Mouse (Mus musculus): ENCODE results near the gene Wdr77.
"Not testable (repeated sequence)": the region's sequence is repeated elsewhere in the genome, so short reads cannot be mapped to it uniquely, and the experiment has no call there.

Wdr77 gene

DNA sequence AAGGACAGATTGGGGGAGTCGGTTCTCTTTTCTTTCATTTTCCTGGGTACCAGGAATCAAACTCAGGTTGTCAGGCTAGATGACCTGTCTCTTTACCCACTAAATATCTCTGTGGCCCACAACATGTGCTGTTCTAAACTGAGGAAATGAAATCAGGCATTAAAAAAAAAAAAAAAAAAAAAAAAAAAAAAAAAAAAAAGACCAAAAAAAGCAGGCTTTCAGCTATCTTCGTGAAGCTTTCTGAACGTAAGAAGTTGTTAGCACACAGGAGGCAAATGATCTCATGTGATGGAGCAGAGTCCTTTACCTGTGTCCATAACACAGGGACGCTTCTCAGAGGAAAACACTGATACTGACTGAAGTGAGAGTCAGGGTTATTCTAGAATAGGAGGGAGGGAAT, 23.1 kb upstream of the Wdr77 start:
- DNase-seq (ENCODE audit: extremely low read depth, low read depth, low spot score) = no peak

DNA sequence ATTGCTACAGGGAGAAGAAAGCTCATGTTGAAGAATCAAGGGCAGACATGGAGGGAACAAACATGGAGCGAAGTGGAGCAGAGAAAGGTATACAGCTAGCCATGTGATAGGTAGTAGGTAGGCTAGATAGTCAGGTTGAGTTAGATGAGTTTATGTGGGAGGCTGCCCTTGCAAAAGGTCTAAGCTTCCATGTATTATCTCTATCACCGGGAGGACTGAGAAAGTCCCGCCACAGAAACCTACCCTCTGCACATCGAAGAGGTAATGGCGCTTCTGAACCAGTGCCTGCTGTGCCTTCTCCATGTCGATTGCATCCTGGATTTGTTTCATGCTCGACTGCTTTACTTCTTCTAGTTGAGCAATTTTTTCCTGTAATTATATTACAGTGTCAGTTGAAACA, 7.8 kb upstream of the Wdr77 start:
- DNase-seq (ENCODE audit: extremely low read depth, low read depth, low spot score) = no peak

DNA sequence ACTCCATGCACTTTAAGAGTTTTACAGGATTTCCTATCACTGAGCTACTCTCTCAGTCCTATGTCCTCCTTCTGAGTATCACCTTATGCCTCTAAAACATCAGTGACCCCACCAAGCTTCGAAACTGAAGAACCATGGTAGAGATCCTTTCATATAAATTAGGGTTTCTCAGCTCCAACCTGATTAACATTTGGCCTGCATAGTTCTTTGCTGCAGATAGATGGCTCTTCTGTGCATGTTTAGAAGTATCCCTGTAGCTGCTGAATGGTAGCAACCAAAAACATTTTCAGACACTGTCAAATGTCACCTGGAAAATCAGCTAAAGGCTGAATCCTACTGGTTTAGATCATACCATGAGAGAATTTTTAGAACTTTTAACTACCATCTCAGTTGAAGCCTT, 1.9 kb upstream of the Wdr77 start:
- no peak for DNase-seq (ENCODE audit: extremely low read depth, low read depth, low spot score)

DNA sequence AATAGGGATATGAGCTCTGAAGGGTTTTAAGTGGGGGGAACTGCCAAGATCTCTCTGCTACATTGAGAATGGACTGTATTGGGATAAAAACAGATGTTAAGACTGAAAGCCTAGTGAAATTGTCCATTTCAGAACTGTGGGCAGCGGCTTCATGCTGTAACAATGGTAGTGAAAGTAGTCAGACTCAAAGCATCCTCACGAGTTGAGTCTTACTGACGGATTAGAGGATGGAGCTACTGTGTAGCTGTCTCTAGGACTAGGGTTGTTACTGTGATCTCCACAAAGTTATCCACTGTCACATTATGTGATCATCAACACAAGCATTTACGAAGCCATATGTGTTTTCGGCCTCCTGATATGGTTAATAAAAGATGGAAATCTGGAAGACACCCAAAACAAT, 965 bp upstream of the Wdr77 start:
- DNase-seq (ENCODE audit: extremely low read depth, low read depth, low spot score) = no peak

DNA sequence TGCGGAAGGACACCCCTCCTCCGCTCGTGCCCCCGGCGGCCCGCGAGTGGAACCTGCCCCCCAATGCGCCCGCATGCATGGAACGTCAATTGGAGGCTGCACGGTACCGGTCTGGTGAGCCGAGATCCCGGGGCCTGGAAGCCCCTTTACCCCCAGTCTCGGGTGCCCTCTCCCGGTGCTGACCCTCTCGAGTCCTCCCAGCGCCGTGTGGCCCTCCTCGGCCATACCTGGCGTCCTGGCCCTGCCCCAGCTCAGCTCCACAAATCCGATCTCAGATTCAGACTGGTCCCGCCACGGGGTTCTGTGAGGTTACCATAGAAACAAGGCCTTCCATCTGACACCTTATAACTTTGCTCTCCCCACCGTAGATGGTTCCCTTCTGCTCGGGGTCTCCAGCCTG, 416 bp downstream of the Wdr77 start:
- DNase-seq (ENCODE audit: extremely low read depth, low read depth, low spot score) = no peak

DNA sequence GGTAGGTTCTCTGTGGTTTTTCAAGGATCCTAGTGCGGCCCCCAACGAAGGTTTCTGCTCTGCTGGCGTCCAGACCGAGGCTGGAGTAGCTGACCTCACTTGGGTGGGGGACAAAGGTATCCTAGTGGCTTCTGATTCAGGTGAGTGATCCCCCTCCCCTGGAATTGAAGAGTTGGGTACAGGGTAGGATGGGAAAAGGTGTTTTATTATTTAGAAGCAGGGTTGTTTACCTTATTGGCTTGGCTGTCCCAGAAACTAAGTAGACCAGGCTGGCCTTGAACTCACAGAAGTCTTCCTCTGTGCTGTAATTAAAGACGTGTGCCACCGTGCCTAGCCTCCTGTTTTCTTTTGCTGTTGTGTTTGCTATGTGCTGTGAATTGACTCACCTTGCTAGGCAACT, 830 bp downstream of the Wdr77 start, which contains the start of gene Atp5f1:
TSS of gene Atp5f1 (minus strand) at position 101 of the 400 bp plus-strand sequence.
- DNase-seq (ENCODE audit: extremely low read depth, low read depth, low spot score) = no peak

DNA sequence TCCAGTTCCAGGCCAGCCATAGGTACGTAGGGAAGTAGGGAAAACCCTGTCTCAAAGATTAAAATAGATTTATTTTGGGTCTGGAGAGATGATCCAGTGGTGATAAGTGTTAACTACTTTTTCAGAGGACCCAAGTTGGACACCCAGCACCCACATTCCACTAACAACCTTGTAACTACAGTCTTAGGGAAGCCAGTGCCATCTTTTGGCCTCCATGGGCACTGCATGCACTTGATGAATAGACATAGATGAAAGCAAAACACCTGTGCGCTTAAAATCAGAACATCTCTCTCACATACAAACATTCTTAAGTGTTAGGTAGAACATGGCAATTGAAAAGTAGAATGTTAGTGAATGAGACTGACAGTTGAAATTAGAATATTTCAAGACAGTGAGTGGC, 1.5 kb downstream of the Wdr77 start:
- DNase-seq (ENCODE audit: extremely low read depth, low read depth, low spot score) = no peak

DNA sequence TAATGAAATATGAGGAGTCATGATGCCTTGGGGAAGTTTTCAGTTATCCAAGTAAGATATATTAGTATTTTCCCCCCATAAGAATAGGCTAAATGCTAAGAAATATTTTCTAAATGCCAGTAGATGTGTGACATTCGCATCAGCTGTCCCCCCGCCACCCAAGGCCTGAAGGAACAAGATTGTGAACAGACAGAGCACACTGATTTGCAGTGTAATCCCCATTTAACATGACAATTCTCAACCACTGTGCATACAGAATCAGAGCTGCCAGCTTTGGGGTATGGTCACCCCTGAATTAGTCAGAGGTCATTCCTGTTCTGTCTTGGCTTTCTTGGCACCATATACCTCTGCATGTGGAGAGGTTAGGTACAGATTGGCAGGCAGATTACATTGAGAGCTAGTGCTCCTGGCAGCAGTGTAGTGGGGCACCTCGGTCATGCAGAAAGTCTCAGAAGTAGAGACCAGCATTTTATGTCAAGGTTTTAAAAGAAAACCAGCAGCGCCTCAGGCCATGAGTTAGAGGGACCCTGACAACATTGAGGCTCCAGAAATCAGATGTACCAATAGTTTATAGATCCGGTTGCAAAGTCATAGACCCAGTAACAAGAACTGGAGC, 12.8 kb downstream of the Wdr77 start:
- no peak for DNase-seq (ENCODE audit: extremely low read depth, low read depth, low spot score)

DNA sequence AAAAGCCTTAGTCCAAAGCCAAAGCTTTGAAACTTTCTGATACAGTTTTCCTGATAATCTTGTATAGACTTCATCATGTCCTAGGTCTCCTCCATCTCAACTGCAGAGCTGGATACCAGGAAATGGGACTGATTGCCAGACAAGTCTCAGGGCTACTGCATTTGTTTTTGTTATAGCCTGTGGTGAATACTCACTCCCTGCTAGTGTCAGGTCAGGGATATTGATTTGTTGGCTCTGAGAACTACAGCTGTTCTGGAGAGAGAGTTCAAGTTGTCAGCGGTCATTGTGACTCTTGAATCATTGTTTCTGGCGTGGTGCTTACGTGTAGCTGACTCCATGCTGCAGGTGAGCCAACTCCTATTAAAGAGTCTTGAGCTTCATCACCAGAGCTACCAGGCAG, 14.2 kb downstream of the Wdr77 start, which contains the start of gene Ovgp1:
TSS of gene Ovgp1 (plus strand) at position 301 of the 400 bp plus-strand sequence.
- no peak for DNase-seq (ENCODE audit: extremely low read depth, low read depth, low spot score)

DNA sequence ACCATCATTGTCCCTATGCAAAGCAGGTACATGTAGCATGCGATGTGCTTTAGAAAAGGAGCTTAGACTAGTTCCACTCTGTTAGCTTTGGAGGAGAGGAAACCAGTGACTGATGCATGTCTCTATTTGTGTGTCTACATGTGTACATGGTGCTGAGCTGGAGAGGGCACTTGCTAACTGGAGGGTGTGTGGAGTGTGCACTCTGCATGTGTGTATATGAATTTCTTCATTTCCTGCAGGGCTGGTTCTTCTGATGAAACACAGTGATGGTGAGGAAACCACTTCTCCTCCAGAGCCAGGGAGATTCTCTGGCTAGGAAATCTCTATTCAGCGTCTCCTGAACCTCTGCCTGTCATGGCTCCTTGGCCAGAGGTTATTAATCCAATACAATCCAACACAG, 15.0 kb downstream of the Wdr77 start:
- DNase-seq (ENCODE audit: extremely low read depth, low read depth, low spot score) = no peak

DNA sequence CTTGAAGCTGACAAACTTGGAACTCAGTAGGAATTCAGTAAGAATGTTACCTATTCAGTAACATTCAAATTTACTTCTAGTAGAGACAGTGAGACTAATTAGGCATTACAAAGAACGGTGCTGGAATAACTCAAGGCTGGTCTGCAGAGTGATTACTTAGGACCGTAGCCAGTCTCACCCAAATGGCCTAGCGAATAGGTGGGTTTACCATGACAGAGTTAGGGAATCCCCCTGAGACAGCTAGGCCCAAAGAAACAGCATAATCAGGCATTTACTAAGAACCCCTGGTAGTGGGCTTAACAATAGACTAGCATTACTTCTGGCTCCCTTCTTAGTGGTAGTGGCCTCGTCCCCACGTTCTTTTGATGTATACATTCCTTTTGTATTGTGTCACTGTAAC, 30.4 kb downstream of the Wdr77 start:
- DNase-seq (ENCODE audit: extremely low read depth, low read depth, low spot score) = not testable (repeated sequence)

DNA sequence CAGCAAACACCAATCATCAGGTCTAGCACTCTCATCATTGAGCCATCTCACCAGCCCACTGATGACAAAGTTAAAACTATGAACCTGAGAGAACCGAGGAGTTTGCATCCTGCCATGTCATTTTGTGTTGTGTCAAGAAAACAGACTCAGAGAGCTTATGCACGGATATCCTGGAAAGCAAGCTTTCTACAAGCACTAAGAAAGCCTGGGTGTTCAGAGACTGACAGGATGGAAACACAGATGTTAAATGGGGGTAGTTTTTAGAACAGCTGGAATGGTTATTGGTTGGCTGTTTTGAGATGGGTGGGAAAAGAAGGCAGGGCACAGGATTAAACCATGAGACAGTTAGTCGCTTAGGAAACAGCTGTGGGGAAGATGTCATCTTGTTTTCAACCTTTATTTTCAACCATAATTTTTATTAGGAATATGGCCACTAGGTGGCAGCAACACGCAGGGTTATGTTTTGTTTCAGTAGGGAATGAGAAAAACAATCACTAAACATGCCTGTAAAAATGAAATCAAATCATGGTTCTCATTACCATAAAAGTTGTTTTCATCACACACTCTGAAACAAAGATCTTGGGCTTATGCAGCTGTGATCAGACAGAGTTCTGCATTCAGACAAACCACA, 32.6 kb downstream of the Wdr77 start:
- DNase-seq (ENCODE audit: extremely low read depth, low read depth, low spot score) = no peak

DNA sequence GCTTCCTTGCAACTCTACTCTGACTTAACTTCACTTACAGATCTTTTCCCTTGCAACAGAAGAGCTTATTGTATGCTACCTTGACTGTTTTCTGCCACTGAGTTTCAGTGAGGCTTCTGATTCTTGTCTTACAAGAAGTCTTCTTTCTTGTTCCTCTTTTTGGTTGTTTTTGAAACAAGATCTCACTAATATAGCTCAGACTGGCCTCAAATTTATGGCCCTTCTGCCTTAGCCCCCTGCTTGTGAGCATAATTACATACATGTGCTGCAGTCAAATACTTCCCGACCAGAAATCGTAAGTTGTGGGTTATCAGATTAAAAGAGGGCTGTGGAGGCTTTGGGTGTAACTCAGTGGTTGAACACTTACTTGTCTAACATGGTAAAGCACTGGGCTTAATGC, 35.6 kb downstream of the Wdr77 start:
- no peak for DNase-seq (ENCODE audit: extremely low read depth, low read depth, low spot score)

DNA sequence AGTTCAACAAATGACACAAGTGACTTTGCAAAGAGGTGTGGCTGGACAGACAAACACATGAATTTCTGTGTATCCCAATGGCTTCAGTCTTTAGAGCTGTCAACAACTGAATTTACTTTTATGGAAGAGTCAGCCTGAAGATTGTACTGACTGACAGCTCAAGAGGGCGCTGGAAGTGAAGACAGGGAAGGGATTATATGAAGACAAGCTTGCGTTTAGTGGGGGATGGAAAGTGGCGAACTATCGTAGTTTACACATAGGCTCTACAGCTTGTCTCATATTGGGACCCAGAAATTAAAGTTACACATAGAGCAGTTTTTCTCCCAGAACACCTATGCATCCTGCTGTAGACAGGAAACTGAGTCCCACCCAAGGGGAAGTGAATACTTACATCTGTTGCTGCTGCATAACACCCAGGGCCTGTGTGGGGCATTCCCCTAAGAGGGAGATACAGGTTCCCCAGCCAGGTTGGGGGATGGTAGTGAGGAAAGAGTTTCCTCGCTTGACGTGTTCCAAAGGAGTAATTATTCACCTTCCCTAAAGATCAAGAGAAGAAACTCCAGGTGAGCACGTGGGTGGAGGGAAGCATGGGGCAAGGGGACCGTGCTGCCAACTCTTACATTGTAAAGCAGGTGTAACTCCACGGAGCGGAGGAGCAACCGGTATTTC, 41.7 kb downstream of the Wdr77 start:
- no peak for DNase-seq (ENCODE audit: extremely low read depth, low read depth, low spot score)

DNA sequence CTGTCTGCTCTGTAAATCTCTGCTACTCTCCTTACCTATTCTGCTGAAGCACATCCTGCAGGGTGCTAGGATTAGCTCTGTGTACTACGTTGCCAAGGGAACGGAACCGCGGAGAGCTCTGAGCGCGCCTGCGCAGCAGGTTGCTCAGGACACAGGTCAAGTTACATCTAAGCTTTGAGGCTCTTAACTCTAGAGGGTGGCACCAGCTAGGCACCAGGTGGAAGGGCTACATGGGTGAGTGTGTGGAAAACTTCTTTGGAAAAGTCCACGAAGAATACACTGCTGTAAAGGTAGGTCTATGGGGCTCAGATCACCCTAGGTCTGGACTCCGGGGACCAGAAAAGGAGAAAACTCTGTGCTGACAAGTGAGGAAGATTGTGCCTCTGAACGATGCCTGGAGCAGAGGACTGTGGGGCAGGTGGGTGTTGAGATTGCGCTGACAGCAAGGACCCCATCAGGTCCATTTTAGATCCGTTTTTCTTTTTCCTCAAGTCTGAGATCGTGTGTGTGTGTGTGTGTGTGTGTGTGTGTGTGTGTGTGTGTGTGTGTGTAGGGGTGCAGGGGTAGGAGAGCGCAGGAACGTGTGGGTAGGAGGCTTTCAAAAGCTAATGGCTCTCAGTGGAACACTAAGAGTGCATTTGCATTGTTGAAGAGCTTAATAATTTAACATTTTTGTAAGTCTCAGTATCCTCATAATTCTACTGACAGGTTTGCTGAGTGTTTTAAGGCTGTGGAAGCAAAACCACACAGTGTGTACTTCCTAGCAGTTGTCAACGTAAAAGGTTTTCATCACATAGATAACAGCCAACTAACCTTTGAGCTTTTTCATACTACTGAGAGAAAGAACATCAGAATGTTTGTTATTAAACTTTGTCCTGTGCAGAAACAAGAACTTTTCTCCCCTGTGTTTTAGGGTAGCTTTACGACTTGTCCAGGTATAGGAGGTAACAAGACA, 42.5 kb downstream of the Wdr77 start:
- no peak for DNase-seq (ENCODE audit: extremely low read depth, low read depth, low spot score)

DNA sequence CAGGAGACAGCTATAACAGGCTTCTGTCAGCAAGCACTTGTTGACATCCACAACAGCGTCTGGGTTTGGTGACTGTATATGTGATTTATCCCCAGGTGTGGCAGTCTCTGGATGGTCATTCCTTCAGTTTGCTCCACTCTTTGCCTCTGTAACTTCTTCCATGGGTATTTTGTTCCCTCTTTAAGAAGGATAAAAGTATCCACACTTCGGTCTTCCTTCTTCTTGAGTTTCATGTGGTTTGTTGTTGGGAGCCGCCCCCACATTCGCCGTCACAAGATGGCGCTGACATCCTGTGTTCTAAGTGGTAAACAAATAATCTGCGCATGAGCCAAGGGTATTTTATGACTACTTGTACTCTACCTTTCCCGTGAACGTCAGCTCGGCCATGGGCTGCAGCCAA, 44.2 kb downstream of the Wdr77 start:
- DNase-seq (ENCODE audit: extremely low read depth, low read depth, low spot score) = not testable (repeated sequence)

DNA sequence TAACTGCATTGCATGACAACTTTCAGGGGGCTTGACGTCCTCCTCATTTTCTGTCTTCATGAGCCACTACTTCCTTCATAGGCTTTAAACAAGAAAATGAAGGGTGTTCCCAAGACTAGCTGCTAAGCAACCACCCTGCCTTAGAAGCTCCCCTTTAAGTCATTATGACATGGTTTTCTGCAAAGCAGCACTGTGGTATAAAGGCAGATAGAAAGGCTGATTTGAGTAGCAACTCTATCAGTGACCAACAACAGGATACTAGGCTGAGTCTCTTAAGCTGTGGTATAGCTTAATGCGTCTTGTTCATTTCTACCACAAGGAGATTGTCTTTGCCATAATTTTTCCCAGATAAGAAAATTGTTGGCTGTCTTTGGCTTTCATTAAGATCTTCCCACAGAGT, 55.4 kb downstream of the Wdr77 start, which contains the start of gene Pifo:
TSS of gene Pifo (minus strand) at position 101 of the 400 bp plus-strand sequence.
- no peak for DNase-seq (ENCODE audit: extremely low read depth, low read depth, low spot score)
